Mouse (Mus musculus) forebrain, embryonic 11.5 days (tissue): ENCODE results near the gene Alk. TPM values are rescaled to one million over a fixed set of nuclear protein-coding genes. Genes with fewer than 3 reads are reported as not detected.
A peak's percentile ranks its signal among the peaks of the same experiment; 100 is the strongest.

Source experiments
- ATAC-seq: fragments of 200-750 bp; cut with Nextera tagmentation; replicated peaks from 2 replicates; pipeline ENCODE4 v1.8.0; 2017; ENCODE audit warnings: moderate TSS enrichment; ENCODE audit not compliant: low FRiP score
- DNase-seq: peaks from one replicate; pipeline ENCODE4 v3.0.0-alpha.2; 2017; ENCODE audit warnings: low spot score
- H3K27ac ChIP-seq: fragments of 300-500 bp; sonication (generic); 2 replicates; pipeline ENCODE4 v1.5.1; 2014; ENCODE audit warnings: low read depth, low read length
- H3K27me3 ChIP-seq: fragments of 300-500 bp; sonication (generic); 2 replicates; pipeline ENCODE4 v1.6.1; 2014; ENCODE audit warnings: mild to moderate bottlenecking, low read length, mixed read lengths; ENCODE audit not compliant: control insufficient read depth, insufficient read depth
- H3K36me3 ChIP-seq: fragments of 300-500 bp; sonication (generic); 2 replicates; pipeline ENCODE4 v1.6.1; 2014; ENCODE audit warnings: mild to moderate bottlenecking, low read length, moderate library complexity, mixed read lengths; ENCODE audit not compliant: control insufficient read depth, insufficient read depth
- H3K4me1 ChIP-seq: fragments of 300-500 bp; sonication (generic); replicated peaks from 2 replicates; pipeline ENCODE4 v1.6.1; 2014; ENCODE audit warnings: low read length, mixed read lengths; ENCODE audit not compliant: control insufficient read depth, insufficient read depth
- H3K4me2 ChIP-seq: fragments of 300-500 bp; sonication (generic); 2 replicates; pipeline ENCODE4 v1.6.1; 2014; ENCODE audit warnings: low read depth, mild to moderate bottlenecking, low read length, moderate library complexity, mixed read lengths; ENCODE audit not compliant: severe bottlenecking
- H3K4me3 ChIP-seq: fragments of 300-500 bp; sonication (generic); 2 replicates; pipeline ENCODE4 v1.5.1; 2014; ENCODE audit warnings: low read depth, low read length
- H3K9ac ChIP-seq: fragments of 300-500 bp; sonication (generic); 2 replicates; pipeline ENCODE4 v1.6.1; 2014; ENCODE audit warnings: low read length
- H3K9me3 ChIP-seq: fragments of 300-500 bp; sonication (generic); 2 replicates; pipeline ENCODE4 v1.6.1; 2016; ENCODE audit warnings: low read length, mixed read lengths; ENCODE audit not compliant: control insufficient read depth
- WGBS: fragments of 180-500 bp; shearing (Covaris S2); extraction: QIAGEN DNeasy Blood & Tissue Kit; methylation state at CpG from one replicate; pipeline ENCODE4 v1.1.7; 2014; 5-methylcytosine and 5-hydroxymethylcytosine counted together
- polyA plus RNA-seq: library from polyadenylated mRNA; unstranded; fragments of >200 nt; fragmentation: Nextera tagmentation; extraction: Ambion mirVana; gene quantifications from 2 replicates; pipeline ENCODE4 v1.2.1, GENCODE M21; 2014

Gene Alk
- polyA plus RNA-seq, 1 experiment from 2014 or later, result 0.15 TPM

DNA sequence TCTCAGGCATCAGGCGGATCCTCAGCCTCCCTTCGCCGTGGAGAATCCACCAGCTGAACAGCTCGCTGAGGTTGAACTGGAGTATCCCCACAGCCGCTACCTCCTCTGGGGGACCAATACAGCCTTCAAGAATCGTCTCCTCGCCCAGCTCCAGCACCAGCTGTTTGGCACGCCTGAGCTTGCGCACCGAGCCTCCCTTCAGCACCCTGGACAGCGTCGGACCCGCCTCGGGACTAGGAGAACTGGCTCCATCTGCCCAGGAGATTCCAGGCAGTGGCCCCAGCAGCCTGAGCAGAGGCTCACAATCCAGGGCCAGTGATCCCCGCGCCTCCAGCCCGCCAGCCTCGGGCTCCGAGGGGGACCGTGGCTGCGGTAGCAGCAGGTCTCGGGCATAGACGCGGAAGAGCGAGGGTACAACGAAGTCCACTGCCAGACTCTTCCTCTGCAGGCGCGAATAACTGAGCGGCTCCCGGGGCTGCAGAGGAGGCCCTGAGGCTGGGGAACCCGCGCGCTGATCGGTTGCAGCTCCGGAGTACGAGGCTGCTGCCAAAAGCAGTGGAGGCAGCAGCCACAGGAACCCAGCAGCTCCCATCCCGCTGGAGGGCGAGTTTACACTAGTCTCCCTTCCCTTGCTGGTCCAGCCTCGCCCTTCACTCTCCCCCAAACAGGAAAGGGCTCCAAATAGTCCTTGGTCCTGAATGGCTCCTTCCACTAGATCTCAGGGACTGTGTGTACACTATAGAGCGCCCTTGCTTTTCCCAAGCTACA lies 1.1 kb downstream of the Alk start:
- Histone ChIP-seq H3K27ac (no peak overlapping the region), H3K4me1 (peaks cover 2% of the 10 kb centered on the region; the same call in 1 of the 2 replicates), H3K27me3 (peaks cover 15% of the 10 kb centered on the region), H3K36me3 (no peaks in the 10 kb centered on the region), H3K9ac (no peak overlapping the region), H3K9me3 (no peaks in the 10 kb centered on the region), H3K4me2 (peak overlapping the region; percentile 96), H3K4me3 (peak overlapping the region; percentile 49)
- ATAC-seq (peak; percentile 66), DNase-seq (peak; percentile 93)
- 2% methylated on average over 40 of the region's 40 CpGs for WGBS

GRCm38 (mm10) chr17:72600806-72601205 lies 3.6 kb downstream of the Alk start:
- Histone ChIP-seq H3K4me3 (no peak overlapping the region), H3K36me3 (no peaks in the 10 kb centered on the region), H3K9ac (no peak overlapping the region), H3K4me2 (no peak overlapping the region), H3K27ac (no peak overlapping the region), H3K9me3 (no peaks in the 10 kb centered on the region), H3K27me3 (peaks cover 15% of the 10 kb centered on the region), H3K4me1 (peaks cover 2% of the 10 kb centered on the region; the same call in 1 of the 2 replicates)
- no peak for DNase-seq
- no peak for ATAC-seq
- 90% methylated on average over 5 of the region's 5 CpGs for WGBS

GRCm38 (mm10) chr17:72587671-72588070 lies 16.8 kb downstream of the Alk start:
- H3K27ac ChIP-seq, result no peak overlapping the region
- no peaks in the 10 kb centered on the region for H3K27me3 ChIP-seq
- H3K36me3 ChIP-seq, result no peaks in the 10 kb centered on the region
- ATAC-seq, result no peak
- 86% methylated on average over 3 of the region's 3 CpGs for WGBS
- no peak overlapping the region for H3K9ac ChIP-seq
- DNase-seq, result no peak
- H3K4me2 ChIP-seq, result no peak overlapping the region
- H3K4me3 ChIP-seq, result no peak overlapping the region
- H3K4me1 ChIP-seq, result no peaks in the 10 kb centered on the region
- no peaks in the 10 kb centered on the region for H3K9me3 ChIP-seq

- Histone ChIP-seq H3K36me3 (no peaks in the 10 kb centered on the region), H3K27me3 (no peaks in the 10 kb centered on the region), H3K4me2 (no peak overlapping the region), H3K9me3 (no peaks in the 10 kb centered on the region), H3K9ac (no peak overlapping the region), H3K4me3 (no peak overlapping the region), H3K4me1 (no peaks in the 10 kb centered on the region), H3K27ac (no peak overlapping the region)
- 73% methylated on average over 4 of the region's 4 CpGs for WGBS
- DNase-seq, result no peak
- ATAC-seq, result no peak
Observed at GRCm38 (mm10) chr17:72580142-72580541, 24.3 kb downstream of the Alk start.

DNA sequence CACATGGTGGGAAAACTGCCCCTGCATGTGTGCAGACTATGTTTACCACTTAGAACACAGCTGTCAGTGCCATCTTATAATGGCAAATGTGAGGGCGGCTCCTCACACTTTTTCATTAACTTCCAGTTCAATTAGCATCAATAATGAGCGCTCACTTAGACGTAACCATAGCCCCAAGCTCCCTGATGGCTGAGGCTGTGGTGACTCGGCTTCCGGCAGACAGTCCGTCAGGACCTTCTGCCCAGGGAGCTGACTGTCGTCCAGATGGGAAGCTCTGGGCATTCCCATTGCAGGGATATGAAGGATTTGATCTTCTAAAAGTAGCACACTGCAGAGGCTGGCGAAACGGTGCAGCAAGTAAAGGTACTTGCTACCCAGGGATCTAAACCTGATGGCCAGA lies 25.1 kb downstream of the Alk start:
- Histone ChIP-seq H3K9me3 (no peaks in the 10 kb centered on the region), H3K9ac (no peak overlapping the region), H3K27me3 (no peaks in the 10 kb centered on the region), H3K36me3 (no peaks in the 10 kb centered on the region), H3K4me3 (no peak overlapping the region), H3K4me2 (no peak overlapping the region), H3K27ac (no peak overlapping the region), H3K4me1 (no peaks in the 10 kb centered on the region)
- 91% methylated on average over 9 of the region's 9 CpGs for WGBS
- no peak for DNase-seq
- no peak for ATAC-seq

- Histone ChIP-seq H3K4me2 (no peak overlapping the region), H3K4me3 (no peak overlapping the region), H3K27ac (no peak overlapping the region), H3K9me3 (no peaks in the 10 kb centered on the region), H3K36me3 (no peaks in the 10 kb centered on the region), H3K4me1 (no peaks in the 10 kb centered on the region), H3K9ac (no peak overlapping the region), H3K27me3 (no peaks in the 10 kb centered on the region)
- ATAC-seq (no peak), DNase-seq (no peak)
- 70% methylated on average over 2 of the region's 2 CpGs for WGBS
Observed at GRCm38 (mm10) chr17:72571379-72571778, 33.0 kb downstream of the Alk start.

- H3K4me3 ChIP-seq, result no peak overlapping the region
- H3K27me3 ChIP-seq, result no peaks in the 10 kb centered on the region
- 74% methylated on average over 10 of the region's 10 CpGs for WGBS
- H3K9ac ChIP-seq, result no peak overlapping the region
- H3K4me2 ChIP-seq, result no peak overlapping the region
- H3K4me1 ChIP-seq, result no peaks in the 10 kb centered on the region
- no peak overlapping the region for H3K27ac ChIP-seq
- H3K9me3 ChIP-seq, result no peaks in the 10 kb centered on the region
- ATAC-seq (no peak), DNase-seq (no peak)
- no peaks in the 10 kb centered on the region for H3K36me3 ChIP-seq
Observed at GRCm38 (mm10) chr17:72569491-72569890, 34.9 kb downstream of the Alk start.

DNA sequence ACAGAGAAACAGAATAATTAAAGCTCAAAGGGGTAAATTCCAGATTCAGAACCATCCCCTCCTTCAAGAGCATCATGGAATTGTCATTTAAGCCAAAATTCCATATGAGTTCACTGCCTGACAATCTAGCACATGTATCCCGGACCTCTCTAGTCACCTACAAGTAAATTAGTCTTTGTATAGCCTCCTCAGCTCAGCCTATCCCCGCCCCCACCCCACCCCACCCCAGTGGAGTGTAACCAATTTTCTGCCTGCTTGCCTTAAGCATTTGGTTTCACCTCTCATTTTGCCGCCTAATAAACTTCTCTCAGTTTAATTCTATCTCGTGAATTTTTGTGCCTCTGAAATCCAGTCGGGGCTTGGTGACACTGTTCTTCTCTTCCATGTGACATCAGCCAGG lies 41.0 kb downstream of the Alk start:
- H3K27me3 ChIP-seq, result no peaks in the 10 kb centered on the region
- no peak overlapping the region for H3K4me2 ChIP-seq
- H3K4me3 ChIP-seq, result no peak overlapping the region
- ATAC-seq (no peak), DNase-seq (no peak)
- H3K9me3 ChIP-seq, result no peaks in the 10 kb centered on the region
- H3K27ac ChIP-seq, result no peak overlapping the region
- no peaks in the 10 kb centered on the region for H3K36me3 ChIP-seq
- H3K4me1 ChIP-seq, result 0 out of 2 replicates have a peak, but pooled peaks cover 3% of the 10 kb centered on the region
- no peak overlapping the region for H3K9ac ChIP-seq
- WGBS, result 61% methylated on average over 5 of the region's 5 CpGs

- DNase-seq (no peak), ATAC-seq (no peak)
- Histone ChIP-seq H3K36me3 (no peaks in the 10 kb centered on the region), H3K27ac (no peak overlapping the region), H3K9me3 (no peaks in the 10 kb centered on the region), H3K27me3 (no peaks in the 10 kb centered on the region), H3K4me2 (no peak overlapping the region), H3K9ac (no peak overlapping the region), H3K4me3 (no peak overlapping the region), H3K4me1 (0 out of 2 replicates have a peak, but pooled peaks cover 3% of the 10 kb centered on the region)
- WGBS, result 42% methylated on average over 3 of the region's 3 CpGs
Observed at GRCm38 (mm10) chr17:72561471-72561870, 43.0 kb downstream of the Alk start.
